Comparison of ENCODE assay signal across 20 mouse cellular contexts in genomic region chr8:79059361-79059760, GRCm38 (mm10). TPM values are rescaled to one million over a fixed set of nuclear protein-coding genes. Genes with fewer than 3 reads are reported as not detected.
DNase-seq lines count a peak whose midpoint lies in the region; ATAC-seq and TF ChIP-seq lines count a peak whose summit lies in the region.
"Had no signal": no experiment of that assay in that cellular context is flagged by ENCODE, and none has a peak within 500 bp of the region (broad histone marks: within the 10 kb centered on the region; RNA-seq: fewer than 3 reads in every experiment).

No protein-coding gene starts in this region.

- no peaks in the 10 kb centered on the region for H3K27me3 ChIP-seq in forebrain, postnatal 0 days (ENCODE audit: insufficient read depth, low read length)
- no peaks in the 10 kb centered on the region for H3K27me3 ChIP-seq in forebrain, embryonic 13.5 days
- H3K27me3 ChIP-seq in liver, postnatal 0 days (ENCODE audit: insufficient read depth, low read length), result no peaks in the 10 kb centered on the region
- H3K27me3 ChIP-seq in liver, embryonic 11.5 days (replicated peaks; ENCODE audit: control insufficient read depth, insufficient read depth, low read length), result no peaks in the 10 kb centered on the region
- H3K27me3 ChIP-seq in embryonic facial prominence, embryonic 14.5 days (replicated peaks; ENCODE audit: control insufficient read depth, insufficient read depth, low read length), result no peaks in the 10 kb centered on the region
- no peaks in the 10 kb centered on the region for H3K27me3 ChIP-seq in stomach, embryonic 16.5 days (ENCODE audit: control insufficient read depth, insufficient read depth, low read length)
- no peaks in the 10 kb centered on the region for H3K27me3 ChIP-seq in neural tube, embryonic 15.5 days (replicated peaks)
- H3K27me3 ChIP-seq: forebrain, embryonic 12.5 days; hindbrain, embryonic 15.5 days; neural tube, embryonic 12.5 days had no signal

- H3K4me2 ChIP-seq in forebrain, postnatal 0 days (ENCODE audit: low read depth), result no peak overlapping the region
- H3K4me2 ChIP-seq in forebrain, embryonic 13.5 days, result no peak overlapping the region
- H3K4me2 ChIP-seq in liver, postnatal 0 days (ENCODE audit: low read depth, low read length), result no peak overlapping the region
- H3K4me2 ChIP-seq in liver, embryonic 11.5 days, result no peak overlapping the region
- no peak overlapping the region for H3K4me2 ChIP-seq in embryonic facial prominence, embryonic 14.5 days (ENCODE audit: low read depth, low read length)
- no peak overlapping the region for H3K4me2 ChIP-seq in stomach, embryonic 16.5 days (ENCODE audit: low read depth, low read length)
- H3K4me2 ChIP-seq in neural tube, embryonic 15.5 days, result no peak overlapping the region
- H3K4me2 ChIP-seq: forebrain, embryonic 12.5 days; hindbrain, embryonic 15.5 days; neural tube, embryonic 12.5 days had no signal

- TF ChIP-seq EP300 in liver, postnatal 0 days (IDR thresholded peaks at IDR 0.05; ENCODE audit: low read depth), result no peak

- TF ChIP-seq CTCF in forebrain, postnatal 0 days (IDR thresholded peaks at IDR 0.05; ENCODE audit: low read depth), result peak; percentile 14; the same call in 1 of the 2 replicates
- no peak for TF ChIP-seq CTCF in liver, postnatal 0 days (IDR thresholded peaks at IDR 0.05; ENCODE audit: low read depth)

- H3K4me3 ChIP-seq in forebrain, postnatal 0 days (ENCODE audit: low read depth, low read length), result no peak overlapping the region
- H3K4me3 ChIP-seq in forebrain, embryonic 13.5 days, result no peak overlapping the region
- no peak overlapping the region for H3K4me3 ChIP-seq in liver, postnatal 0 days (ENCODE audit: low read depth, low read length)
- no peak overlapping the region for H3K4me3 ChIP-seq in liver, embryonic 11.5 days (ENCODE audit: low read depth, low read length)
- H3K4me3 ChIP-seq in embryonic facial prominence, embryonic 14.5 days (ENCODE audit: low read depth, low read length), result no peak overlapping the region
- no peak overlapping the region for H3K4me3 ChIP-seq in stomach, embryonic 16.5 days (replicated peaks; ENCODE audit: low read length)
- no peak overlapping the region for H3K4me3 ChIP-seq in neural tube, embryonic 15.5 days (replicated peaks)
- H3K4me3 ChIP-seq: forebrain, embryonic 12.5 days; hindbrain, embryonic 15.5 days; layer of hippocampus, adult 2 months; neural tube, embryonic 12.5 days had no signal

- no peak overlapping the region for H3K27ac ChIP-seq in forebrain, postnatal 0 days (ENCODE audit: low read depth, low read length)
- H3K27ac ChIP-seq in forebrain, embryonic 13.5 days, result no peak overlapping the region
- no peak overlapping the region for H3K27ac ChIP-seq in liver, postnatal 0 days (ENCODE audit: low read depth)
- no peak overlapping the region for H3K27ac ChIP-seq in liver, embryonic 11.5 days (ENCODE audit: low read depth, low read length)
- peak overlapping the region; percentile 48; the same call in 1 of the 2 replicates for H3K27ac ChIP-seq in embryonic facial prominence, embryonic 14.5 days (replicated peaks; ENCODE audit: low read depth, low read length)
- H3K27ac ChIP-seq in stomach, embryonic 16.5 days (ENCODE audit: low read length), result peak overlapping the region; percentile 25; the same call in 1 of the 2 replicates
- H3K27ac ChIP-seq in neural tube, embryonic 15.5 days (replicated peaks), result no peak overlapping the region
- H3K27ac ChIP-seq: forebrain, embryonic 12.5 days; hindbrain, embryonic 15.5 days; layer of hippocampus, adult 2 months; liver, embryonic 14.5 days; macrophage; neural tube, embryonic 12.5 days had no signal

- no peaks in the 10 kb centered on the region for H3K4me1 ChIP-seq in forebrain, postnatal 0 days (ENCODE audit: insufficient read depth)
- peaks cover 12% of the 10 kb centered on the region for H3K4me1 ChIP-seq in forebrain, embryonic 13.5 days
- no peaks in the 10 kb centered on the region for H3K4me1 ChIP-seq in liver, postnatal 0 days (ENCODE audit: insufficient read depth)
- no peaks in the 10 kb centered on the region for H3K4me1 ChIP-seq in liver, embryonic 11.5 days (replicated peaks; ENCODE audit: control insufficient read depth, insufficient read depth, low read length)
- H3K4me1 ChIP-seq in embryonic facial prominence, embryonic 14.5 days (ENCODE audit: control insufficient read depth, insufficient read depth, low read length), result peaks cover 17% of the 10 kb centered on the region
- peaks cover 14% of the 10 kb centered on the region; the same call in 1 of the 2 replicates for H3K4me1 ChIP-seq in stomach, embryonic 16.5 days (ENCODE audit: control insufficient read depth, insufficient read depth, low read length)
- H3K4me1 ChIP-seq in neural tube, embryonic 15.5 days, result peaks cover 14% of the 10 kb centered on the region; the same call in 1 of the 2 replicates
- H3K4me1 ChIP-seq: hindbrain, embryonic 15.5 days had no signal

- peaks cover 12% of the 10 kb centered on the region for H3K36me3 ChIP-seq in forebrain, postnatal 0 days (ENCODE audit: insufficient read depth)
- H3K36me3 ChIP-seq in forebrain, embryonic 13.5 days (ENCODE audit: poor library complexity, severe bottlenecking), result peaks cover 33% of the 10 kb centered on the region
- peaks cover 7% of the 10 kb centered on the region; the same call in 1 of the 2 replicates for H3K36me3 ChIP-seq in liver, postnatal 0 days (replicated peaks; ENCODE audit: insufficient read depth, low read length)
- peaks cover 4% of the 10 kb centered on the region; the same call in 1 of the 2 replicates for H3K36me3 ChIP-seq in liver, embryonic 11.5 days (ENCODE audit: control insufficient read depth, insufficient read depth, low read length)
- H3K36me3 ChIP-seq in embryonic facial prominence, embryonic 14.5 days (ENCODE audit: control insufficient read depth, insufficient read depth, low read length), result peaks cover 25% of the 10 kb centered on the region
- H3K36me3 ChIP-seq in stomach, embryonic 16.5 days (ENCODE audit: control insufficient read depth, insufficient read depth, low read length), result peaks cover 6% of the 10 kb centered on the region; the same call in 1 of the 2 replicates
- H3K36me3 ChIP-seq in neural tube, embryonic 15.5 days, result peaks cover 9% of the 10 kb centered on the region

- H3K9me3 ChIP-seq in forebrain, postnatal 0 days (ENCODE audit: low read length), result no peaks in the 10 kb centered on the region
- H3K9me3 ChIP-seq in forebrain, embryonic 13.5 days (replicated peaks), result no peaks in the 10 kb centered on the region
- H3K9me3 ChIP-seq in liver, postnatal 0 days (ENCODE audit: low read length), result no peaks in the 10 kb centered on the region
- no peaks in the 10 kb centered on the region for H3K9me3 ChIP-seq in liver, embryonic 11.5 days (ENCODE audit: control insufficient read depth, low read length)
- no peaks in the 10 kb centered on the region for H3K9me3 ChIP-seq in embryonic facial prominence, embryonic 14.5 days (ENCODE audit: control insufficient read depth, low read length)
- H3K9me3 ChIP-seq in stomach, embryonic 16.5 days (replicated peaks; ENCODE audit: control insufficient read depth, low read length), result no peaks in the 10 kb centered on the region
- no peaks in the 10 kb centered on the region for H3K9me3 ChIP-seq in neural tube, embryonic 15.5 days (replicated peaks)
- H3K9me3 ChIP-seq: forebrain, embryonic 12.5 days; hindbrain, embryonic 15.5 days; neural tube, embryonic 12.5 days had no signal

- 79% methylated on average over 4 of the region's 4 CpGs for WGBS in forebrain, postnatal 0 days
- 85% methylated on average over 4 of the region's 4 CpGs for WGBS in forebrain, embryonic 13.5 days
- 45% methylated on average over 4 of the region's 4 CpGs for WGBS in liver, postnatal 0 days (ENCODE audit: insufficient replicate concordance)
- WGBS in liver, embryonic 11.5 days, result 72% methylated on average over 4 of the region's 4 CpGs
- 48% methylated on average over 4 of the region's 4 CpGs for WGBS in embryonic facial prominence, embryonic 14.5 days
- WGBS in stomach, embryonic 16.5 days, result 68% methylated on average over 4 of the region's 4 CpGs
- WGBS in neural tube, embryonic 15.5 days, result 77% methylated on average over 4 of the region's 4 CpGs

- no peak overlapping the region for H3K9ac ChIP-seq in forebrain, postnatal 0 days
- no peak overlapping the region for H3K9ac ChIP-seq in forebrain, embryonic 13.5 days
- no peak overlapping the region for H3K9ac ChIP-seq in liver, postnatal 0 days (replicated peaks)
- no peak overlapping the region for H3K9ac ChIP-seq in liver, embryonic 11.5 days (ENCODE audit: low read depth, low read length)
- H3K9ac ChIP-seq in embryonic facial prominence, embryonic 14.5 days (ENCODE audit: low read depth, low read length), result no peak overlapping the region
- H3K9ac ChIP-seq in stomach, embryonic 16.5 days (ENCODE audit: low read length), result no peak overlapping the region
- no peak overlapping the region for H3K9ac ChIP-seq in neural tube, embryonic 15.5 days (replicated peaks)
- H3K9ac ChIP-seq: forebrain, embryonic 12.5 days; hindbrain, embryonic 15.5 days; liver, embryonic 14.5 days; neural tube, embryonic 12.5 days had no signal

- no peak for ATAC-seq in forebrain, postnatal 0 days
- no peak for ATAC-seq in forebrain, embryonic 13.5 days
- ATAC-seq in liver, postnatal 0 days, result peak; percentile 23; the same call in 1 of the 2 replicates
- no peak for ATAC-seq in liver, embryonic 11.5 days (replicated peaks; ENCODE audit: low FRiP score)
- ATAC-seq in embryonic facial prominence, embryonic 14.5 days (ENCODE audit: low read depth), result no peak
- no peak for ATAC-seq in stomach, embryonic 16.5 days (ENCODE audit: insufficient read depth, low FRiP score)
- ATAC-seq in neural tube, embryonic 15.5 days (ENCODE audit: low FRiP score), result no peak
- ATAC-seq: midbrain, embryonic 16.5 days had no signal

- DNase-seq in forebrain, postnatal 0 days, result no peak
- DNase-seq in liver, postnatal 0 days, result no peak
- DNase-seq in liver, embryonic 11.5 days (ENCODE audit: low spot score), result no peak
- DNase-seq in embryonic facial prominence, embryonic 14.5 days (ENCODE audit: low spot score), result no peak
- no peak for DNase-seq in urinary bladder, postnatal 10 days (ENCODE audit: low spot score)
- DNase-seq: adrenal gland, adult 8-10 months; cerebellum, adult 9-11 months; kidney, adult 9 months; spleen, adult 18-20 months; thymus, adult 2 months had no signal

RNA-seq across cellular contexts. Expression of gene Zfp827, which starts 31.1 kb away (rescaled TPM):
- total RNA-seq in forebrain, postnatal 0 days (2014; rRNA removed), result 22.5 and 23.3 TPM in 2 replicates
- 4.5 and 6.1 TPM in 2 replicates for polyA plus RNA-seq in forebrain, postnatal 0 days (2015; fragmentation: Nextera tagmentation; extraction: Ambion mirVana)
- 10.2 and 10.3 TPM in 2 replicates for polyA plus RNA-seq in forebrain, embryonic 13.5 days (2015; fragmentation: Nextera tagmentation; extraction: Ambion mirVana)
- 0.62 and 0.64 TPM in 2 replicates for polyA plus RNA-seq in liver, postnatal 0 days (2015; fragmentation: Nextera tagmentation; extraction: Ambion mirVana)
- 3.5 and 3.8 TPM in 2 replicates for polyA plus RNA-seq in liver, embryonic 11.5 days (2014; fragmentation: Nextera tagmentation; extraction: Ambion mirVana)
- 11.8 and 12.3 TPM in 2 replicates for polyA plus RNA-seq in embryonic facial prominence, embryonic 14.5 days (2014; fragmentation: Nextera tagmentation; extraction: Ambion mirVana)
- polyA plus RNA-seq in stomach, embryonic 16.5 days (2015; fragmentation: Nextera tagmentation; extraction: Ambion mirVana), result 7.6 and 7.8 TPM in 2 replicates
- 10.1 and 10.4 TPM in 2 replicates for polyA plus RNA-seq in neural tube, embryonic 15.5 days (2015; fragmentation: Nextera tagmentation; extraction: Ambion mirVana)

Comparison
In these comparisons a context has a peak if more than half of its experiments do, and no peak if none do; other contexts are left out.
1. H3K27ac ChIP-seq: peak in embryonic facial prominence, embryonic 14.5 days (single experiment) and stomach, embryonic 16.5 days (single experiment); none in forebrain, postnatal 0 days (single experiment), forebrain, embryonic 13.5 days (single experiment), liver, postnatal 0 days (single experiment), liver, embryonic 11.5 days (single experiment) and neural tube, embryonic 15.5 days (single experiment).